Mouse (Mus musculus) MEL (cell line): ENCODE measurements around the gene Rab11fip4. TPM values are rescaled to one million over a fixed set of nuclear protein-coding genes. Genes with fewer than 3 reads are reported as not detected.

Source experiments
- DNase-seq: peaks from one replicate; pipeline ENCODE4 v3.0.0; 2011; ENCODE audit warnings: low read depth, low spot score
- H3K27ac ChIP-seq: 2 replicates; pipeline ENCODE4 v1.5.1; 2012; ENCODE audit warnings: low read depth, mild to moderate bottlenecking, control low read depth, low read length, moderate library complexity; ENCODE audit not compliant: control insufficient read depth
- H3K27me3 ChIP-seq, 2 experiments: fragments of 150-350 bp in 1 of 2; sonication (generic) in 1 of 2; 2 replicates each; pipeline ENCODE4 v1.6.1; 2012; ENCODE audit warnings: low read length in 2 of 2, mild to moderate bottlenecking in 2 of 2, improper control_type of control experiment in 1 of 2, moderate library complexity in 1 of 2; ENCODE audit not compliant: insufficient read depth in 2 of 2, control insufficient read depth in 1 of 2
- H3K36me3 ChIP-seq, 2 experiments: 2 replicates each; pipeline ENCODE4 v1.6.1; 2012 to 2014; ENCODE audit warnings: low read length in 2 of 2, improper control_type of control experiment in 1 of 2, inconsistent platforms in 1 of 2, mild to moderate bottlenecking in 1 of 2; ENCODE audit not compliant: insufficient read depth in 2 of 2, control insufficient read depth in 1 of 2
- H3K4me1 ChIP-seq, 2 experiments: fragments of 150-350 bp in 1 of 2; sonication (generic) in 1 of 2; 2 replicates each; pipeline ENCODE4 v1.6.1; 2012; ENCODE audit warnings: low read length in 2 of 2, improper control_type of control experiment in 1 of 2, mild to moderate bottlenecking in 1 of 2; ENCODE audit not compliant: insufficient read depth in 2 of 2, control insufficient read depth in 1 of 2
- H3K4me3 ChIP-seq, 2 experiments: fragments of 150-350 bp in 1 of 2; sonication (generic) in 1 of 2; 2 replicates each; pipeline ENCODE4 v1.5.1; 2012; ENCODE audit warnings: low read depth in 2 of 2, low read length in 2 of 2, mild to moderate bottlenecking in 2 of 2, moderate library complexity in 2 of 2, control low read depth in 1 of 2, improper control_type of control experiment in 1 of 2; ENCODE audit not compliant: control insufficient read depth in 1 of 2, insufficient read depth in 1 of 2
- H3K79me2 ChIP-seq: 2 replicates; pipeline ENCODE4 v1.6.1; 2012; ENCODE audit warnings: mild to moderate bottlenecking, low read length, moderate library complexity; ENCODE audit not compliant: control insufficient read depth, poor library complexity, insufficient read depth
- H3K9ac ChIP-seq: 2 replicates; pipeline ENCODE4 v1.6.1; 2012; ENCODE audit warnings: low read depth, mild to moderate bottlenecking, control low read depth, low read length, moderate library complexity; ENCODE audit not compliant: control insufficient read depth, poor library complexity, severe bottlenecking
- H3K9me3 ChIP-seq: fragments of 150-350 bp; sonication (generic); replicated peaks from 2 replicates; pipeline ENCODE4 v1.6.1; 2012; ENCODE audit warnings: mild to moderate bottlenecking, low read length, improper control_type of control experiment, moderate library complexity; ENCODE audit not compliant: insufficient read depth
- BHLHE40 ChIP-seq: IDR thresholded peaks from 2 replicates; pipeline ENCODE4 v1.6.1; 2012; ENCODE audit warnings: low read depth, mild to moderate bottlenecking, inconsistent platforms, low read length, improper control_type of control experiment, borderline replicate concordance
- EP300 ChIP-seq, 2 experiments: IDR thresholded peaks; 2 replicates each; pipeline ENCODE4 v1.6.1; 2011; ENCODE audit warnings: improper control_type of control experiment in 2 of 2, low read length in 2 of 2, low read depth in 1 of 2, mild to moderate bottlenecking in 1 of 2
- ETS1 ChIP-seq: IDR thresholded peaks from 2 replicates; pipeline ENCODE4 v1.6.1; 2012; ENCODE audit warnings: low read depth, mild to moderate bottlenecking, inconsistent platforms, low read length, improper control_type of control experiment, moderate library complexity
- GATA1 ChIP-seq: IDR thresholded peaks from 2 replicates; pipeline ENCODE4 v1.6.1; 2011; ENCODE audit warnings: low read depth, low read length, improper control_type of control experiment
- JUND ChIP-seq: IDR thresholded peaks from 2 replicates; pipeline ENCODE4 v1.6.1; 2011; ENCODE audit warnings: low read depth, mild to moderate bottlenecking, improper control_type of control experiment, low read length
- KAT2A ChIP-seq: conservative IDR thresholded peaks from 2 replicates; pipeline ENCODE4 v1.6.1; 2012; ENCODE audit warnings: low read depth, low read length, improper control_type of control experiment, inconsistent platforms
- MAZ ChIP-seq: IDR thresholded peaks from 2 replicates; pipeline ENCODE4 v1.6.1; 2012; ENCODE audit warnings: low read depth, mild to moderate bottlenecking, inconsistent platforms, low read length, improper control_type of control experiment
- MEF2A ChIP-seq: IDR thresholded peaks from 2 replicates; pipeline ENCODE4 v1.6.1; 2014; ENCODE audit warnings: low read depth, mild to moderate bottlenecking, inconsistent platforms, low read length, improper control_type of control experiment; ENCODE audit not compliant: poor library complexity, insufficient replicate concordance, severe bottlenecking; ENCODE audit errors: extremely low read depth
- MXI1 ChIP-seq: IDR thresholded peaks from 2 replicates; pipeline ENCODE4 v1.6.1; 2011; ENCODE audit warnings: mild to moderate bottlenecking, low read depth, low read length, improper control_type of control experiment
- MYB ChIP-seq: IDR thresholded peaks from 2 replicates; pipeline ENCODE4 v1.6.1; 2011; ENCODE audit warnings: mild to moderate bottlenecking, low read depth, low read length, improper control_type of control experiment
- MYC ChIP-seq: IDR thresholded peaks from 2 replicates; pipeline ENCODE4 v1.6.1; 2011; ENCODE audit warnings: low read depth, mild to moderate bottlenecking, low read length, improper control_type of control experiment, moderate library complexity
- NELFE ChIP-seq: IDR thresholded peaks from 2 replicates; pipeline ENCODE4 v1.6.1; 2011; ENCODE audit warnings: low read depth, low read length, improper control_type of control experiment
- POLR2A ChIP-seq, 2 experiments: IDR thresholded peaks; 2 replicates each; pipeline ENCODE4 v1.6.1; 2011 to 2012; ENCODE audit warnings: low read length in 2 of 2, mild to moderate bottlenecking in 2 of 2, control low read depth in 1 of 2, improper control_type of control experiment in 1 of 2, low read depth in 1 of 2, moderate library complexity in 1 of 2; ENCODE audit not compliant: control insufficient read depth in 1 of 2, insufficient read depth in 1 of 2, poor library complexity in 1 of 2
- POLR2AphosphoS2 ChIP-seq: IDR thresholded peaks from 2 replicates; pipeline ENCODE4 v1.6.1; 2011; ENCODE audit warnings: low read length, improper control_type of control experiment
- RAD21 ChIP-seq: IDR thresholded peaks from 2 replicates; pipeline ENCODE4 v1.6.1; 2011; ENCODE audit warnings: mild to moderate bottlenecking, low read depth, low read length, improper control_type of control experiment
- RCOR1 ChIP-seq: IDR thresholded peaks from 2 replicates; pipeline ENCODE4 v1.6.1; 2012; ENCODE audit warnings: low read depth, mild to moderate bottlenecking, inconsistent platforms, low read length, improper control_type of control experiment
- SIN3A ChIP-seq: IDR thresholded peaks from 2 replicates; pipeline ENCODE4 v1.6.1; 2012; ENCODE audit warnings: low read length, improper control_type of control experiment, inconsistent platforms
- TBP ChIP-seq: IDR thresholded peaks from 2 replicates; pipeline ENCODE4 v1.8.0; 2011; ENCODE audit warnings: low read depth, low read length, improper control_type of control experiment
- TCF12 ChIP-seq: IDR thresholded peaks from 2 replicates; pipeline ENCODE4 v1.6.1; 2014; ENCODE audit warnings: low read depth, mild to moderate bottlenecking, inconsistent platforms, low read length, improper control_type of control experiment, moderate library complexity
- UBTF ChIP-seq: IDR thresholded peaks from 2 replicates; pipeline ENCODE4 v1.6.1; 2012; ENCODE audit warnings: low read depth, mild to moderate bottlenecking, inconsistent platforms, low read length, improper control_type of control experiment, moderate library complexity, borderline replicate concordance; ENCODE audit not compliant: insufficient read depth
- USF1 ChIP-seq: IDR thresholded peaks from 2 replicates; pipeline ENCODE4 v1.6.1; 2014; ENCODE audit warnings: low read depth, mild to moderate bottlenecking, inconsistent platforms, low read length, improper control_type of control experiment, moderate library complexity
- USF2 ChIP-seq, 2 experiments: IDR thresholded peaks; 2 replicates each; pipeline ENCODE4 v1.6.1; 2011 to 2012; ENCODE audit warnings: improper control_type of control experiment in 2 of 2, low read length in 2 of 2, borderline replicate concordance in 1 of 2, inconsistent platforms in 1 of 2, low read depth in 1 of 2, mild to moderate bottlenecking in 1 of 2; ENCODE audit not compliant: insufficient read depth in 1 of 2
- ZNF384 ChIP-seq: IDR thresholded peaks from 2 replicates; pipeline ENCODE4 v1.6.1; 2012; ENCODE audit warnings: low read depth, mild to moderate bottlenecking, inconsistent platforms, low read length, improper control_type of control experiment
- polyA plus RNA-seq, 2 experiments: library from polyadenylated mRNA; stranded (reverse) in 1 of 2; unstranded in 1 of 2; fragments of >175 nt in 1 of 2; fragments of >200 nt in 1 of 2; gene quantifications; 2 replicates each; pipeline versions ENCODE4 v1.2.1 to v1.2.4; 2012; ENCODE audit warnings: low replicate concordance in 2 of 2, low read depth in 1 of 2; ENCODE audit not compliant: insufficient read length in 2 of 2, insufficient read depth in 1 of 2, missing spikeins in 1 of 2
- total RNA-seq: library from RNA; depleted of rRNA; stranded (reverse); fragments of 300-350 nt; gene quantifications from 2 replicates; pipeline ENCODE4 v1.2.3, GENCODE M21; 2012

Gene Rab11fip4
- total and polyA plus RNA-seq, 3 experiments: under 0.01 to 0.03 TPM; not detected in 1

DNA sequence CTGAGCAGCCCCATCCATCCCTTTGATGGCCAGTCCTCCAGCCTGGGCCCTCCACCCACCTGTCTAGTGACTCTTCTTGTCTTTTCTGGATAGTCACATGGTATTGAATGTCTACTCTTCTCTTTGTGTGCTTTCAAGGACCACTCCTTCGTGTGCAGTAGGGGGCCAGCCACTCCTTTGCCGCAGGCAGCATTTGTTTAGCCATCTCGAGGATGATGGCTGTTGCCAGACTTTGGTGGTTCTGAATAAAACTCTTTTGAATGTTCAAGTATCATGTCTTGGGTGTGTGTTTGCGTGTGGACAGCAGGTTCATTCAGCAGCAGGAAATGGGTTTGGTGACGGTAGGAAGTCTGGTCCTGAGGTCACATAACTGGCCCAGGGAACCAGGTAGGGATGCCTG lies 140.5 kb downstream of the Rab11fip4 start:
- Histone ChIP-seq H3K9ac (no peak overlapping the region), H3K9me3 (no peaks in the 10 kb centered on the region), H3K36me3 (no peaks in the 10 kb centered on the region), H3K4me3 (no peak overlapping the region), H3K27ac (no peak overlapping the region), H3K79me2 (no peaks in the 10 kb centered on the region), H3K4me1 (no peaks in the 10 kb centered on the region), H3K27me3 (peaks cover 2% of the 10 kb centered on the region in 2 experiments; a peak in 2 of 4 replicates)
- no peak for DNase-seq
- TF ChIP-seq POLR2A (IDR thresholded peaks at IDR 0.05; ENCODE audit: control insufficient read depth in 1 of 2, insufficient read depth in 1 of 2, low read depth in 1 of 2, low read length in 2 of 2, poor library complexity in 1 of 2): no peak

DNA sequence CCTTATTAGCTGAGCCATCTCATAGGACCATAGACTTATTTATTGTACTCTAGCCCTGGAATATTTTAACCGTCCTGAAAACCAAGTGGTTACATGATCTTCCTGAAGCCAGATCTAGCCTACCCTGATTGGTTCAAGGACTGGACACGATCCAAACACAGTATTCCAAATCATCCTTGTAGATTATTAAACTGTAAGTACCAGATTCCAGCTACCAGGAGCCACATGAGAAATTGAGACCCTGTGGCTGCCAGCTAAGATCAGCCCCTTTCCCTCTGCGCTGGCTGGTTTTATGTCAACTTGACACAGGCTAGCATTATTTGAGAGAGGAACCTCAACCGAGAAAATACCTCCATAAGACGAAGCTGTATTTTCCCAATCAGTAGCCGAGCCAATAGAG lies 142.0 kb downstream of the Rab11fip4 start:
- no peaks in the 10 kb centered on the region for H3K36me3 ChIP-seq
- H3K9me3 ChIP-seq: no peaks in the 10 kb centered on the region
- no peak for DNase-seq
- H3K4me1 ChIP-seq: no peaks in the 10 kb centered on the region
- H3K79me2 ChIP-seq: no peaks in the 10 kb centered on the region
- H3K9ac ChIP-seq: no peak overlapping the region
- H3K27me3 ChIP-seq: peaks cover 2% of the 10 kb centered on the region in 2 experiments; a peak in 2 of 4 replicates
- TF ChIP-seq MYB: no peak
- no peak for TF ChIP-seq MYC
- TF ChIP-seq GATA1: no peak
- no peak for TF ChIP-seq BHLHE40
- no peak for TF ChIP-seq TCF12
- TF ChIP-seq RAD21: no peak
- no peak for TF ChIP-seq MEF2A
- TF ChIP-seq MXI1: no peak
- TF ChIP-seq MAZ: no peak
- no peak for TF ChIP-seq USF1
- no peak overlapping the region for H3K27ac ChIP-seq
- H3K4me3 ChIP-seq: no peak overlapping the region

DNA sequence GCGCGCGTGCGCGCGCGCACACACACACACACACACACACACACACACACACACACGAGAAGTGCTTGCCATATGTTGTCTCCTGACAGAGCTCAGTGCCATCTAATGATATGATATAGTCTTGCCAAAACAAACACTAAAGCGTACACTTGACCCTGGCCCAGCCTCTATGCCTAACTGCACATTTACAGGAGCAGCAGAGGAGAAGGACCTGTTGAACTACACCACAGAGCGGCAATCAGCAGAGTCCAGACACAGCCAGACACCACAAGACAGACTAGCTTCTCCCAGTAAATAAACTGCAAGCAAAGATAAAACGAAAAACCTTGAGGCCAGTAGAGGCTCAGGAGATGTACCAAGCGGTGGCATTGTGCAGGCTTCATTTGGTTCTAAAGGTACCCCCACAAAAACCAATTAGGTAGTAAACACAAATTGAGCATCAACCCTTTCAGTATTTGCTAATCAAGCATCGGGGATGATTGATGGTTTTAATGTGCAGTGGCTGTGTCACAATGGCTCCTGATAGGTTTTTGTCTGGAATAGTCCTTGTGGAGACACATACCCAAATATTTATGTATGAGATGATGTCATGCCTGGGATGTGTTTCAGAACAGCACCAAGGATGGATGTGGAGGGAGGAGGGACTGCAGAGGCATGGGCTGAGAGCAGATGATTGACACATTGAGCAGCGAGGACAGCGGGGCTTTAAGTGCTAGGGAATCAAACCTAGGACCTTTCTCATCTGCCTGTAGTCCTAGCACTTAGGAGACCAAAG lies 145.4 kb downstream of the Rab11fip4 start:
- Histone ChIP-seq H3K79me2 (no peaks in the 10 kb centered on the region), H3K9ac (no peak overlapping the region), H3K4me3 (no peak overlapping the region), H3K27me3 (peaks cover 1 to 2% of the 10 kb centered on the region in 2 experiments; a peak in 2 of 4 replicates), H3K9me3 (no peaks in the 10 kb centered on the region), H3K36me3 (no peaks in the 10 kb centered on the region), H3K27ac (no peak overlapping the region), H3K4me1 (no peaks in the 10 kb centered on the region)
- peak; percentile 76 for DNase-seq
- TF ChIP-seq JUND (no peak), RAD21 (no peak), TBP (no peak), GATA1 (peak; percentile 55), MAZ (no peak), USF2 (IDR thresholded peaks at IDR 0.05; ENCODE audit: borderline replicate concordance in 1 of 2, insufficient read depth in 1 of 2, low read depth in 1 of 2, low read length in 2 of 2) (no peak), RCOR1 (no peak), MYC (no peak), SIN3A (no peak), POLR2A (IDR thresholded peaks at IDR 0.05; ENCODE audit: control insufficient read depth in 1 of 2, insufficient read depth in 1 of 2, low read depth in 1 of 2, low read length in 2 of 2, poor library complexity in 1 of 2) (no peak), KAT2A (no peak), MXI1 (no peak), UBTF (no peak), POLR2AphosphoS2 (no peak), ETS1 (peak; percentile 57), MYB (no peak), ZNF384 (no peak), NELFE (no peak), EP300 (IDR thresholded peaks at IDR 0.05; ENCODE audit: low read depth in 1 of 2, low read length in 2 of 2) (peak in 1 of 2 experiments; percentile 73; a peak in 2 of 4 replicates), BHLHE40 (no peak)
